Mouse (Mus musculus) midbrain, embryonic 16.5 days (tissue): ENCODE data around the gene Atg4a. TPM values are rescaled to one million over a fixed set of nuclear protein-coding genes. Genes with fewer than 3 reads are reported as not detected.

Source experiments
- ATAC-seq: fragments of 200-750 bp; cut with Nextera tagmentation; 2 replicates; pipeline ENCODE4 v1.8.0; 2017; ENCODE audit warnings: moderate TSS enrichment
- H3K27ac ChIP-seq: fragments of 300-500 bp; sonication (generic); 2 replicates; pipeline ENCODE4 v1.5.1; 2014; ENCODE audit warnings: mild to moderate bottlenecking, low read length, mixed read lengths
- H3K27me3 ChIP-seq: fragments of 300-500 bp; sonication (generic); 2 replicates; pipeline ENCODE4 v1.6.1; 2014; ENCODE audit warnings: low read depth, low read length, mixed read lengths; ENCODE audit not compliant: control insufficient read depth, insufficient read depth
- H3K36me3 ChIP-seq: fragments of 300-500 bp; sonication (generic); 2 replicates; pipeline ENCODE4 v1.6.1; 2014; ENCODE audit warnings: mild to moderate bottlenecking, low read length, moderate library complexity, mixed read lengths; ENCODE audit not compliant: control insufficient read depth, insufficient read depth
- H3K4me1 ChIP-seq: fragments of 300-500 bp; sonication (generic); 2 replicates; pipeline ENCODE4 v1.6.1; 2014; ENCODE audit warnings: mild to moderate bottlenecking, low read length, mixed read lengths; ENCODE audit not compliant: control insufficient read depth, insufficient read depth
- H3K4me2 ChIP-seq: fragments of 300-500 bp; sonication (generic); 2 replicates; pipeline ENCODE4 v1.6.1; 2014; ENCODE audit warnings: mild to moderate bottlenecking, low read length, mixed read lengths
- H3K4me3 ChIP-seq: fragments of 300-500 bp; sonication (generic); 2 replicates; pipeline ENCODE4 v1.5.1; 2014; ENCODE audit warnings: low read depth, mild to moderate bottlenecking, low read length, moderate library complexity, mixed read lengths
- H3K9ac ChIP-seq: fragments of 300-500 bp; sonication (generic); 2 replicates; pipeline ENCODE4 v1.6.1; 2014; ENCODE audit warnings: low read depth, low read length, mixed read lengths
- H3K9me3 ChIP-seq: fragments of 300-500 bp; sonication (generic); replicated peaks from 2 replicates; pipeline ENCODE4 v1.6.1; 2014; ENCODE audit warnings: mild to moderate bottlenecking, low read length, mixed read lengths; ENCODE audit not compliant: control insufficient read depth, poor library complexity, severe bottlenecking
- WGBS: fragments of 180-500 bp; shearing (Covaris S2); extraction: QIAGEN DNeasy Blood & Tissue Kit; methylation state at CpG from one replicate; pipeline ENCODE4 v1.1.7; 2014; 5-methylcytosine and 5-hydroxymethylcytosine counted together
- polyA plus RNA-seq: library from polyadenylated mRNA; unstranded; fragments of >200 nt; fragmentation: Nextera tagmentation; extraction: Ambion mirVana; gene quantifications from 2 replicates; pipeline ENCODE4 v1.2.1, GENCODE M21; 2015

Atg4a gene
- polyA plus RNA-seq, 1 experiment from 2014 or later, result 8.9 TPM

DNA sequence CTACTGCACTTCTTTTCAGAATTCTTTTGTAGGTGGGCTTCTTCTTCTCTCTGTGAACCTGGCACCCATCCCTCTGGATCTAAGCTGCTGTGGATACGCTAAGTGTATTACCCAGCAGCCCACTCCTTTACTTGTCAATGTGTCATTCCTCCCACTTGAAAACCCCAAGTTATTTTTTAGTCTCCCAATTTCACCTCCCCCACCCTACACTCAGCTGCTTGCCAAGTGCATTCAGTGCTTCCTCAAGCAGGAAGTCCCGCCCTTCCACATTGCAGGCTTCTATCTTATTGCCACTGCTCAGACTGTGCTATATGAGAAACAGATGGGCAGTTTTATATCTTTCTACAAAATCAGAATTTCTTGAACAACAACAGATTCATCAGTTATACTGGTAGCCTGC, 22.8 kb downstream of the Atg4a start:
- no peak overlapping the region for H3K4me2 ChIP-seq
- no peaks in the 10 kb centered on the region for H3K4me1 ChIP-seq
- H3K27me3 ChIP-seq, result peaks cover 15% of the 10 kb centered on the region
- H3K4me3 ChIP-seq, result no peak overlapping the region
- H3K9me3 ChIP-seq, result no peaks in the 10 kb centered on the region
- no peaks in the 10 kb centered on the region for H3K36me3 ChIP-seq
- H3K9ac ChIP-seq, result no peak overlapping the region
- no peak overlapping the region for H3K27ac ChIP-seq
- WGBS, result 68% methylated on average over 2 of the region's 2 CpGs
- no peak for ATAC-seq

DNA sequence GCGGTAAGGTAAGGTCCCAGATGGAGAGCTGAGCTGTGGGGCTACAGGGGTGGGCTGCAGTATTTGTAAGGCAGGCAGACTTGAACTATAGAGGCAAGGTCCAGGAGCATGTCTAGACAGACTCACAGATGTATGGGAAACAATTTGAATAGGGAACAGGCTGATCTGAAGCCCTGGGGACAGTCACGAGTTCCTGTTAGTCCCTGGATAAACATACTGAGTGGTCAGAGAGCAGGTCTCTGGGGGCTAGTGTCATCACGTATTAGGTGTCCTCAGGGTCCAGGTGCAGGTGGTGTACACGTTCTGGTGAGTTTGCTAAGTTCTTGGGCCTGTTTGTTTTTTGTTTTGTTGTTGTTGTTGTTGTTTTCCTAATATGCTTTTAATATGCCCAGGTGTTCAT, 23.5 kb downstream of the Atg4a start:
- H3K9me3 ChIP-seq, result no peaks in the 10 kb centered on the region
- H3K4me1 ChIP-seq, result no peaks in the 10 kb centered on the region
- peaks cover 15% of the 10 kb centered on the region for H3K27me3 ChIP-seq
- no peak overlapping the region for H3K4me3 ChIP-seq
- no peak overlapping the region for H3K4me2 ChIP-seq
- no peak for ATAC-seq
- WGBS, result 76% methylated on average over 4 of the region's 4 CpGs
- H3K36me3 ChIP-seq, result no peaks in the 10 kb centered on the region
- no peak overlapping the region for H3K27ac ChIP-seq
- no peak overlapping the region for H3K9ac ChIP-seq

DNA sequence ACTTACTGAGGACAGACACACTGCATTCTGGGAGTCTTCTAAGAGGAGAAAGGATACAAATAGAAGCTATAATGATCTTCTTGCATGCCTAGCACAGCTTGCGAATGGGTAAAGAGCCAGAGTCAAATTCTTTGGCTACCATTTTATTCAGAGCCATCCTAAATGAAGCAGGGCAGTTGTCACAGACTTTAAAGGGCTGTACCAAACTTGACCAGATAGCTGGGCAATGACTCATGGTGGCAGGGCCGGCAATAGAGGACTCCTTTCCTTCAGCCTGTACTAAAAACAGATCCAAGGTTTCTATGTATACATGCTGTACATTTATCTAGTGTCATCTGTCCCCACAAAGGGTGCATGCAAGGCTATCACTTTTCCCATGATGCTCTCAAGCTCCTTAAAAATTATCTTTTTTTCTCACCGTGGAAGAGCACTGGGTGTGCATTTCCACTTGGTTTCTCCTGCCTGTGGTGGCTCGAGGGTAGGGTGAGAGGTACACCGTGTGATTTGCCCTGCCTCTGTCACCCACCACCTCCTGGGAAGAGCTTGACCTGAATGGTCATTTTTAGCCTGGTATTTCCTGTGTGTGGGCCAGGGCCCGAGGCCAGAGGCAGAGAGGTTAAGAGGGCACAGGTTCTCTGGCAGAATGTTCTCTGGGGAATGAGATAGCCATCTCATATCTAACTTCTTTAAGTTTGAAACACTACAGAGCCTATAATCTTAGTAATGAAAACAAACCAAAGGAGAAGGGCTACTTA, 26.7 kb downstream of the Atg4a start:
- H3K27me3 ChIP-seq, result peaks cover 15% of the 10 kb centered on the region

DNA sequence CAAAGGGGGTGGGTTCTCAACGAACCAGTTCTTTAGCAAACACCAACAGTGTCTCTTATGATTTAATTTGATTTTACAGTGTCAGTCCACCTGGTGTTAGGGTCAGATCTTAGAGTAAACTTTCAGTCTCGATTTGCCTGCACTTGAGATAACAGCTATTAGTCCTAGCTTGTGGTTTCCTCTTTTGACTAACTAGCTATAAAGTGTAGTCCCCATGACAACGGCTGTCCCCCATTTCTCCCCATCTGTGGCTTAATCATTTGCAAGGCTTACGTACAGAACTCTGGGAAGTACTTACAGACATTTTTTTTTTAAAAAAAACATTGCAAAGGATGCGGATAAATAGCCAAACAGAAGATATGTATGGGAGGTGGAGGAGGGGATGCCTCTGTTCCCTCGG, 28.1 kb downstream of the Atg4a start:
- 76% methylated on average over 6 of the region's 6 CpGs for WGBS

More for the DNA sequence above, 26.7 kb downstream of the Atg4a start:
- H3K9me3 ChIP-seq, result no peaks in the 10 kb centered on the region
- no peaks in the 10 kb centered on the region for H3K4me1 ChIP-seq
- H3K4me3 ChIP-seq, result no peak overlapping the region
- H3K27ac ChIP-seq, result no peak overlapping the region
- no peak overlapping the region for H3K9ac ChIP-seq
- no peak overlapping the region for H3K4me2 ChIP-seq
- H3K36me3 ChIP-seq, result no peaks in the 10 kb centered on the region
- WGBS, result 68% methylated on average over 6 of the region's 6 CpGs
- no peak for ATAC-seq

DNA sequence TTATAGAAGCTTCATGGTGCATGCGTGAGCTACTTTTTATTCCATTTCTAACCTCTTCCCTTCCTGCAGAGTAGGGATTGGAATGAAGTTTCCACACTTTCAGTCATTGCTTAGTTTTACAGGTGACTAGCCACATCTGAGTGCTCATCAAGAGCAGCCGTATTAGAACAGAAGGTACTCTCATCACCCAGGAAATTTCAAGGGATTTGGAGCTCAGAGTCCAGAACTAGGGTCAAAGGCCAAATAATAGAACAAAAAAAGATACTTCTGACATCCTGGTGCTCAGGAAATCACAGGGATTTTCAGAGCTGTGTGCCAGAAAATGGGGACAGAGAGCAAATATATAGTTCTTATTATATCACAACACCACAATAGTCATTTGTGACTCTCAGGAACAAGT, 28.5 kb downstream of the Atg4a start:
- no peaks in the 10 kb centered on the region for H3K9me3 ChIP-seq
- no peak for ATAC-seq
- no peak overlapping the region for H3K4me2 ChIP-seq
- H3K27ac ChIP-seq, result no peak overlapping the region
- no peak overlapping the region for H3K4me3 ChIP-seq
- no peak overlapping the region for H3K9ac ChIP-seq
- no peaks in the 10 kb centered on the region for H3K36me3 ChIP-seq
- H3K27me3 ChIP-seq, result peaks cover 11% of the 10 kb centered on the region
- no peaks in the 10 kb centered on the region for H3K4me1 ChIP-seq
- 71% methylated on average over 2 of the region's 2 CpGs for WGBS

More for the DNA sequence above, 28.1 kb downstream of the Atg4a start:
- Histone ChIP-seq H3K4me2 (no peak overlapping the region), H3K9me3 (no peaks in the 10 kb centered on the region), H3K27me3 (peaks cover 15% of the 10 kb centered on the region), H3K4me1 (no peaks in the 10 kb centered on the region), H3K27ac (no peak overlapping the region), H3K9ac (no peak overlapping the region), H3K36me3 (no peaks in the 10 kb centered on the region), H3K4me3 (no peak overlapping the region)
- no peak for ATAC-seq

DNA sequence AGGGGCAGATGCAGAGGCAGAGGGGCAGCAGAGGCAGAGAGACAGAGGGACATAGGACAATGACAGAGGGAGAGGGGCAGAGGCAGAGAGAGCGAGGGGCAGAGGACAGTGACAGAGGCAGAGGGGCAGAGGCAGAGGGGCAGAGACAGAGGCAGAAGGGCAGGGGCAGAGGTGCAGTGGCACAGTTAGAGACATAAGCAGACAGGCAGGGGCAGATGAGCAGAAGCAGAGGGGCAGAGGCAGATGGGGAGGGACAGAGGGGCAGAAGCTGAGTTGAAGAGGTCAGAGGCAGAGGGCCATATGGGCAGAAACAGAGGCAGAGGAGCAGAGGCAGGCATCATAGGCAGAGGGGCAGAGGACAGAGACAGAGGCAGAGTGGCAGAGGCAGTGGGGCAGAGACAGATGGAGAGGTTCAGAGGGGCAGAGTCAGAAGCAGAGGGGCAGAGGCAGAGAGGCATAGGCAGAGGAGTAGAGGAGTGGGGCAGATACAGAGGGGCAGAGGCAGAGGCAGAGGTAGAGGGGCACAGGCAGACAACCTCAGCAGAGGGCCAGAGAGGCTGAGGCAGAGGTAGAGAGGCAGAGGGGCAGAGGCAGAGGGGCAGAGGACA, 40.3 kb downstream of the Atg4a start:
- ATAC-seq, result peak; percentile 58
- no peaks in the 10 kb centered on the region for H3K27me3 ChIP-seq
- no peaks in the 10 kb centered on the region for H3K36me3 ChIP-seq
- H3K4me2 ChIP-seq, result no peak overlapping the region
- H3K4me1 ChIP-seq, result no peaks in the 10 kb centered on the region
- H3K9ac ChIP-seq, result no peak overlapping the region
- 83% methylated on average over 1 of the region's 1 CpGs for WGBS
- no peak overlapping the region for H3K4me3 ChIP-seq
- no peak overlapping the region for H3K27ac ChIP-seq
- no peaks in the 10 kb centered on the region for H3K9me3 ChIP-seq

DNA sequence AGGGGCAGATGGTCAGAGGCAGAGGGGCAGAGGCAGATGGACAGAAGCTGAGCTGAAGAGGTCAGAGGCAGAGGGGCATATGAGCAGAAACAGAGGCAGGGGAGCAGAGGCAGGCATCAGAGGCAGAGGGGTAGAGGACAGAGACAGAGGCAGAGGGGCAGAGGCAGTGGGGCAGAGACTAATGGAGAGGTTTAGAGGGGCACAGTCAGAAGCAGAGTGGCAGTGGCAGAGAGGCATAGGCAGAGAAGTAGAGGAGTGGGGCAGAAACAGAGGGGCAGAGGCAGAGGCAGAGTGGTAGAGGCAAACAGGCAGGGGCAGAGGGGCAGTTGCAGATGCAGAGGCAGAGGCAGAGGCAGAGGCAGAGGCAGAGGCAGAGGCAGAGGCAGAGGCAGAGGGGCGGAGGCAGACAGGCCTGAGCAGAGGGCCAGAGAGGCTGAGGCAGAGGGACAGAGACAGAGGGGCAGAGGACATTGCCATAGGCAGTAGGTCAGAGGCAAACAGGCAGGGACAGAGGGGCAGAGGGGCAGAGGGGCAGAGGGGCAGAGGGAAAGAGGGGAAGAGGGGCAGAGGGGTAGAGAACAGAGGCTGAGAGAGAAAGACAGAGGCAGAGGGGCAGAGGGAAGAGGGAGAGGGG, 41.3 kb downstream of the Atg4a start:
- no peak for ATAC-seq
- H3K4me2 ChIP-seq, result no peak overlapping the region
- no peak overlapping the region for H3K9ac ChIP-seq

DNA sequence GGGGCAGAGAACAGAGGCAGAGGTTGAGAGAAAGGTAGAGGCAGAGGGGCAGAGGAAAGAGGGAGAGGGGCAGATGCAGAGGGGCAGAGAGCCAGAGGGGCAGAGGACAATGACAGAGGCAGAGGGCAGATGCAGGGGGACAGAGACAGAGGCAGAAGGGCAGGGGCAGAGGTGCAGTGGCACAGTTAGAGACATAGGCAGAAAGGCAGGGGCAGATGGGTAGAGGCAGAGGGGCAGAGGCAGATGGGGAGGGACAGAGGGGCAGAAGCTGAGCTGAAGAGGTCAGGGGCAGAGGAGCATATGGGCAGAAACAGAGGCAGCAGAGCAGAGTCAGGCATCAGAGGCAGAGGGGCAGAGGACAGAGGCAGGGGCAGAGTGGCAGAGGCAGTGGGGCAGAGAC, 42.2 kb downstream of the Atg4a start:
- ATAC-seq, result no peak
- no peak overlapping the region for H3K9ac ChIP-seq
- no peak overlapping the region for H3K4me3 ChIP-seq
- no peaks in the 10 kb centered on the region for H3K27me3 ChIP-seq
- H3K4me1 ChIP-seq, result no peaks in the 10 kb centered on the region
- no peaks in the 10 kb centered on the region for H3K9me3 ChIP-seq
- H3K36me3 ChIP-seq, result no peaks in the 10 kb centered on the region
- H3K27ac ChIP-seq, result no peak overlapping the region
- no peak overlapping the region for H3K4me2 ChIP-seq

More for the DNA sequence above, 41.3 kb downstream of the Atg4a start:
- Histone ChIP-seq H3K9me3 (no peaks in the 10 kb centered on the region), H3K4me3 (no peak overlapping the region), H3K27me3 (no peaks in the 10 kb centered on the region), H3K4me1 (no peaks in the 10 kb centered on the region), H3K27ac (no peak overlapping the region), H3K36me3 (no peaks in the 10 kb centered on the region)
- 80% methylated on average over 1 of the region's 1 CpGs for WGBS

DNA sequence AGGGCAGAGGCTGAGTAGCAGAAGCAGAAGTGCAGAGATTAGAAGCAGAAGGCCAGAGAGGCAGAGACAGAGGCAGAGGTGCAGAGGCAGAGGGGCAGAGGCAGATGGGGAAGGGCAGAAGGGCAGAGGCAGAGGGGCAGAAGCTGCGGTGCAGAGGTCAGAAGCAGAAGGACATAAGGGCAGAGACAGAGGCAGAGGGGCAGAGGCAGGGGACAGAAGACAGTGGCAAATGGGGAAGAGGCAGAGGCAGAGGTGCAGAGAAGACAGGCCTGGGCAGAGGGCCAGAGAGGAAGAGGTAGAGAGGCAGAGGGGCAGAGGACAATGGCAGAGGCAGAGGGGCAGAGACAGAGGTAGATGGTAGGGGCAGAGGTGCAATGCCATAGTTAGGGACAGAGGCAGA, 193.0 kb downstream of the Atg4a start:
- H3K4me1 ChIP-seq, result no peaks in the 10 kb centered on the region
- ATAC-seq, result no peak
- H3K9ac ChIP-seq, result no peak overlapping the region
- H3K9me3 ChIP-seq, result no peaks in the 10 kb centered on the region
- H3K36me3 ChIP-seq, result no peaks in the 10 kb centered on the region
- no peak overlapping the region for H3K27ac ChIP-seq
- WGBS, result 64% methylated on average over 1 of the region's 1 CpGs
- H3K27me3 ChIP-seq, result no peaks in the 10 kb centered on the region; the same call in 1 of the 2 replicates
- no peak overlapping the region for H3K4me3 ChIP-seq
- no peak overlapping the region for H3K4me2 ChIP-seq
